25 mouse cellular contexts compared by ENCODE assay signal in genomic region chr5:149140336-149140735, GRCm38 (mm10). TPM values are rescaled to one million over a fixed set of nuclear protein-coding genes. Genes with fewer than 3 reads are reported as not detected.
DNase-seq lines count a peak whose midpoint lies in the region; ATAC-seq and TF ChIP-seq lines count a peak whose summit lies in the region.
"Had no signal": no experiment of that assay in that cellular context is flagged by ENCODE, and none has a peak within 500 bp of the region (broad histone marks: within the 10 kb centered on the region; RNA-seq: fewer than 3 reads in every experiment).

No protein-coding gene starts in this region.

- no peak overlapping the region for H3K9ac ChIP-seq in liver, embryonic 11.5 days (ENCODE audit: low read depth, low read length)
- H3K9ac ChIP-seq in liver, embryonic 12.5 days: no peak overlapping the region
- H3K9ac ChIP-seq: embryonic facial prominence, embryonic 13.5 days; forebrain, embryonic 12.5 days; hindbrain, embryonic 12.5 days; limb, embryonic 12.5 days; liver, embryonic 15.5 days; neural tube, embryonic 12.5 days had no signal

- no peak overlapping the region for H3K4me3 ChIP-seq in liver, embryonic 11.5 days (ENCODE audit: low read depth, low read length)
- H3K4me3 ChIP-seq in liver, embryonic 12.5 days: no peak overlapping the region
- no peak overlapping the region for H3K4me3 ChIP-seq in C2C12 (ENCODE audit: insufficient read depth, poor library complexity, severe bottlenecking)
- H3K4me3 ChIP-seq: embryonic facial prominence, embryonic 13.5 days; erythroblast, embryonic 14.5 days; forebrain, embryonic 12.5 days; gastrocnemius, adult 2 months; hindbrain, embryonic 12.5 days; limb, embryonic 12.5 days; liver, embryonic 15.5 days; neural tube, embryonic 12.5 days had no signal

- TF ChIP-seq CTCF in C2C12 (IDR thresholded peaks at IDR 0.05; ENCODE audit: control insufficient read depth, insufficient read depth, insufficient read length): no peak

- peaks cover 10% of the 10 kb centered on the region for H3K4me1 ChIP-seq in liver, embryonic 11.5 days (replicated peaks; ENCODE audit: control insufficient read depth, insufficient read depth, low read length)
- peaks cover 24% of the 10 kb centered on the region for H3K4me1 ChIP-seq in liver, embryonic 12.5 days
- H3K4me1 ChIP-seq: forebrain, embryonic 12.5 days; hindbrain, embryonic 12.5 days; neural tube, embryonic 12.5 days had no signal

- H3K36me3 ChIP-seq in liver, embryonic 11.5 days (ENCODE audit: control insufficient read depth, insufficient read depth, low read length): no peaks in the 10 kb centered on the region
- H3K36me3 ChIP-seq in liver, embryonic 12.5 days: no peaks in the 10 kb centered on the region
- no peaks in the 10 kb centered on the region for H3K36me3 ChIP-seq in C2C12 (ENCODE audit: control insufficient read depth, insufficient read depth)
- H3K36me3 ChIP-seq: embryonic facial prominence, embryonic 13.5 days; forebrain, embryonic 12.5 days; hindbrain, embryonic 12.5 days; limb, embryonic 12.5 days; liver, embryonic 15.5 days; neural tube, embryonic 12.5 days had no signal

- no peak overlapping the region for H3ac ChIP-seq in C2C12 (ENCODE audit: control insufficient read depth, insufficient read length, low read depth)

- H3K79me2 ChIP-seq in C2C12 (ENCODE audit: control insufficient read depth, insufficient read depth): no peaks in the 10 kb centered on the region

- no peaks in the 10 kb centered on the region for H3K79me3 ChIP-seq in C2C12 (ENCODE audit: low read depth)

- no peak overlapping the region for H3K27ac ChIP-seq in liver, embryonic 11.5 days (ENCODE audit: low read depth, low read length)
- H3K27ac ChIP-seq in liver, embryonic 12.5 days: no peak overlapping the region
- H3K27ac ChIP-seq: embryonic facial prominence, embryonic 13.5 days; forebrain, embryonic 12.5 days; gastrocnemius, adult 2 months; hindbrain, embryonic 12.5 days; limb, embryonic 12.5 days; liver, embryonic 15.5 days; macrophage; neural tube, embryonic 12.5 days had no signal

- no peaks in the 10 kb centered on the region for H3K9me3 ChIP-seq in liver, embryonic 11.5 days (ENCODE audit: control insufficient read depth, low read length)
- no peaks in the 10 kb centered on the region for H3K9me3 ChIP-seq in liver, embryonic 12.5 days (replicated peaks)
- H3K9me3 ChIP-seq: embryonic facial prominence, embryonic 13.5 days; forebrain, embryonic 12.5 days; hindbrain, embryonic 12.5 days; limb, embryonic 12.5 days; liver, embryonic 15.5 days; neural tube, embryonic 12.5 days had no signal

- no peak for ATAC-seq in liver, embryonic 11.5 days (replicated peaks; ENCODE audit: low FRiP score)
- ATAC-seq in liver, embryonic 12.5 days: no peak
- ATAC-seq in cerebellum, adult (ENCODE audit: insufficient number of reproducible peaks, low FRiP score, low TSS enrichment): no peak
- ATAC-seq: inflammation-experienced regulatory T-cells, adult 6 months; lung, postnatal 0 days had no signal

- H3K4me2 ChIP-seq in liver, embryonic 11.5 days: 0 out of 2 replicates have a peak overlapping the region, but pooled peaks have one; percentile 25
- H3K4me2 ChIP-seq in liver, embryonic 12.5 days: no peak overlapping the region
- H3K4me2 ChIP-seq: embryonic facial prominence, embryonic 13.5 days; forebrain, embryonic 12.5 days; hindbrain, embryonic 12.5 days; limb, embryonic 12.5 days; liver, embryonic 15.5 days; neural tube, embryonic 12.5 days had no signal

- no peaks in the 10 kb centered on the region for H3K27me3 ChIP-seq in liver, embryonic 11.5 days (replicated peaks; ENCODE audit: control insufficient read depth, insufficient read depth, low read length)
- H3K27me3 ChIP-seq in liver, embryonic 12.5 days (replicated peaks): no peaks in the 10 kb centered on the region
- no peaks in the 10 kb centered on the region for H3K27me3 ChIP-seq in C2C12 (ENCODE audit: control insufficient read depth, insufficient read depth, insufficient read length)
- H3K27me3 ChIP-seq: embryonic facial prominence, embryonic 13.5 days; forebrain, embryonic 12.5 days; hindbrain, embryonic 12.5 days; limb, embryonic 12.5 days; liver, embryonic 15.5 days; neural tube, embryonic 12.5 days had no signal

- peak; percentile 37 for DNase-seq in adrenal gland, postnatal 10 days
- DNase-seq in adrenal gland, adult 18-20 months (ENCODE audit: low spot score in 2 of 2): no peak
- no peak for DNase-seq in liver, embryonic 11.5 days (ENCODE audit: low spot score)
- DNase-seq in ZHBTc4 (ENCODE audit: low read depth, low spot score): peak; percentile 74
- no peak for DNase-seq in lung, adult 18-20 months
- DNase-seq: cerebellum, adult 11-12 months; cerebellum, postnatal 10 days; gastrocnemius, adult 2 months; kidney, adult 8-10 months; kidney, postnatal 14 days; right cerebral cortex, postnatal 14 days; thymus, adult 18-20 months had no signal

- WGBS in liver, embryonic 11.5 days: 57% methylated on average over 9 of the region's 9 CpGs
- WGBS in liver, embryonic 12.5 days (ENCODE audit: insufficient replicate concordance): 55% methylated on average over 9 of the region's 9 CpGs

TF ChIP-seq in C2C12, 6 proteins besides CTCF, POLR2A, EP300 and RAD21:
- no peak for TF ChIP-seq FOSL1 (IDR thresholded peaks at IDR 0.05; ENCODE audit: insufficient read depth, low read length, poor library complexity, severe bottlenecking)
- TF ChIP-seq MYOD1 (IDR thresholded peaks at IDR 0.05; ENCODE audit: control insufficient read depth, insufficient read length, low read depth): no peak
- peak; percentile 5 for TF ChIP-seq USF1 (IDR thresholded peaks at IDR 0.05; ENCODE audit: low read depth)
- TF ChIP-seq MAX (IDR thresholded peaks at IDR 0.05): no peak

RNA-seq across cellular contexts. Expression of gene Uspl1, which starts 43.8 kb away (rescaled TPM):
- total RNA-seq in adrenal gland, postnatal 10 days (2021): 10 to 100 TPM; 29.1 to 30.9 TPM
- total RNA-seq in adrenal gland, adult 18-20 months (2021): 10 to 100 TPM; 42.6 to 44.0 TPM
- 53.2 and 62.3 TPM in 2 replicates for polyA plus RNA-seq in liver, embryonic 11.5 days (2014; fragmentation: Nextera tagmentation; extraction: Ambion mirVana)
- polyA plus RNA-seq in liver, embryonic 12.5 days (2016; fragmentation: Nextera tagmentation; extraction: Ambion mirVana): 32.5 and 37.1 TPM in 2 replicates
- polyA plus RNA-seq in C2C12 (2012; fragmentation: generic; extraction: Trizol): 17.8 TPM

RNA-seq across cellular contexts. Expression of gene Hmgb1, which starts 44.0 kb away (rescaled TPM):
- total RNA-seq in adrenal gland, postnatal 10 days (2021): 100 to 1,000 TPM; 186 to 230 TPM
- 100 to 1,000 TPM; 113 to 157 TPM for total RNA-seq in adrenal gland, adult 18-20 months (2021)
- polyA plus RNA-seq in liver, embryonic 11.5 days (2014; fragmentation: Nextera tagmentation; extraction: Ambion mirVana): 1,278 and 1,318 TPM in 2 replicates
- polyA plus RNA-seq in liver, embryonic 12.5 days (2016; fragmentation: Nextera tagmentation; extraction: Ambion mirVana): 682 and 741 TPM in 2 replicates
- polyA plus RNA-seq in C2C12 (2012; fragmentation: generic; extraction: Trizol): 185 TPM

Comparison
In these comparisons a context has a peak if more than half of its experiments do, and no peak if none do; other contexts are left out.
1. DNase-seq: peak in adrenal gland, postnatal 10 days (single experiment) and ZHBTc4 (single experiment); none in adrenal gland, adult 18-20 months (0 of 2), liver, embryonic 11.5 days (single experiment) and lung, adult 18-20 months (0 of 2).